Mouse (Mus musculus) c-Kit-positive CD71-negative TER-119-negative erythroid progenitor cells, embryonic 14.5 days (primary cell): ENCODE measurements around the gene Prkd3.

ENCODE experiments used
- DNase-seq: peaks from one replicate; pipeline ENCODE4 v3.0.0-alpha.2; 2013; ENCODE audit warnings: low read depth

Prkd3 gene

DNA sequence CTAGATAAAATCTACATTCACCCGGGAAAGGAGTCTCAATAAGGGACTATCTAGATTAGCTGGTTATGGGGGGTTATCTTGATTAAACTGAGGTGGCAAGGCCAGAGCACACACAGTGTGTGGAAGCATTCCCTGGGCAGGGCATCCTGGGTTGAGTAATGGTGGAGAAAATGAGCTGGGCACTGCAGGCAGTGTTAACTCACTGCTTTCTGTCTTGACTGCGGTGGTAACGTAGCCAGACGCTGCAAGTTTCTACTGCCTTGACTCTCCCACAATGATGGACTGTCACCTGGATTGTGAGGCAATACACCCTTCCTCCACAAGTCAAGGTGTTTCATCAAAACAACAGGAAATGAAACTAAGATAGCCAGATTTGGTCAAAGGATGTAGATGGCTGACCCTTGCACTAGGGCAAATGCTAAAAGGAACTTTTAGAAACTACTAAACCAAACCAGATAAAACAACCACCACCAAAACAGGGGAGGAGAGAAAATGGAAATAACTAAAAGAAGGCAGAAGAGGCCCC is 20.8 kb downstream of the Prkd3 start:
- DNase-seq, result no peak

DNA sequence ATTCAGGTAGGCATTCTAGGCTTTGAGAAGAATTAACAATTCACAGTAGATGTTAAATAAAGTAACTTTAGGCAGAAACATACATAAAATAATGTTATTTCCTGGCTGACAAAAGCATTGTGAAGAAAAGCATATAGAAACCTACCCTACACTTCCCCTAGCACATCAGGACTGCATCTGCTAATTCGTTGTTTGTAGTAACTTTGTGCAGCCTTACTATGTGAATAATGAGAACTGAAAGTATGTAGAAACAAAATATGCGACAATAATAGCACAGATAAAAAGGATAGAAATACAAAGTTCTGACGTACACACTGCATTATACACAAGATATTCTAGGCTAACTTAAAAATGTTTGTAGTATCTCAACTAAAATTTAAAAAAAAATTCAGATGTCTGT is 21.4 kb downstream of the Prkd3 start:
- no peak for DNase-seq

DNA sequence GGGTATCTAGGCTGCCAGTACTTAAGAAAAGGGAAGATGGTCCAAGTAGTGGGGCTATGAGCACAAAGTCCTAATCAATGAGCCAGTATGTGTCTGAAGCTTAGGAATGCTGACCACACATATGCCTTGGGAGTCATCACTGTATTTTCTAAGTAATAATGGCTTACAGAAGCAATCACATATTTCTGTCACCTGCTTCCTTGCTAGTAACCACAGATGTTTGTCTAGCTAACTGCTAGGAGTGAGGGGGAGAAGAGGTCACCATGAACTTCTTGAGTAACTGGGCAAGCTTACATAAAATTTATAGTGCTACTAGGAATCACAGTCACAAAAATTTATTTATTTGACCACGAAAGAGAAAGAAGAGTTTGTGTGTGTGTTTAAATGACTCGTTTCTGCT is 22.5 kb downstream of the Prkd3 start:
- no peak for DNase-seq

DNA sequence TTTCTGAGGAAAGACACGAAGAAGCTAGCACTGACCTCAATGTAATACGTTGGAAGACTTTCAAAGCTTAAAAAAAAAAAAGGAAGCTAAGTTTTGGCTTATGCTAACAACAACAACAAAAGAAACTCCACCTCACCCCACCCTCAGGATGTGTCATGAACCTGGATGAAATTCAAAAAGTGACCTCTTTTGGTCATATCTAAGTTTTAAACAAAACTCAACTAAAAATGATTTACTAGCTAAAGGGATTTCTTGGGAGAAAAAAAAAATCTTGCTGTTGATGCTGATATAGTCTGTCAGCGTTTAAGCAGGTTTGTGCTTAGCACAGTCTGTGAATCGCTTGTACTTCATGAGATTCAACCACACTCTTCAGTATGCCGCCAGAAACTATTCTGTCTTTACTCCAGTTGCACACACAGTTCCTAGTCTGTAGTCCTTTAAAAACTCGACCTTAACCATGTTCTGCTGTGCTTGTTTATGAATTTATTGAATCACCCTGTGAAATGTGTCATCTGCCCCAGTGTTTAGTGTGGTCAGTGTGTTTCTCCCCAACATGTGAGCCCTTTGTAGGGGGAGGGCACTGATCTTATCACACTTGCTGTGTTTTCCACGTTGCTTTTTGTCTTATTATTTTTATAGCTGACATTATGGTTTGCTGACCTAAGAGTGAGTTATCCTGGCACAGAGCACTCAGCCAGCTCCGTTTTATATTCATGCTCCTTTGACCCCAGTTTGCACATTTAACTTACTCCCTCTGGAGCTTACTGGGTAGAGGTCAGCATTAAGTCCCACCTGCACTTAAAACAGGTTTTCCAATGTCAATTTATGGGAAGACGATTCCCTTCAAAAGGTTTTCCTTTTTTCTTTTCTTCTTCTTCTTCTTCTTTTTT is 25.4 kb downstream of the Prkd3 start:
- DNase-seq, result no peak

DNA sequence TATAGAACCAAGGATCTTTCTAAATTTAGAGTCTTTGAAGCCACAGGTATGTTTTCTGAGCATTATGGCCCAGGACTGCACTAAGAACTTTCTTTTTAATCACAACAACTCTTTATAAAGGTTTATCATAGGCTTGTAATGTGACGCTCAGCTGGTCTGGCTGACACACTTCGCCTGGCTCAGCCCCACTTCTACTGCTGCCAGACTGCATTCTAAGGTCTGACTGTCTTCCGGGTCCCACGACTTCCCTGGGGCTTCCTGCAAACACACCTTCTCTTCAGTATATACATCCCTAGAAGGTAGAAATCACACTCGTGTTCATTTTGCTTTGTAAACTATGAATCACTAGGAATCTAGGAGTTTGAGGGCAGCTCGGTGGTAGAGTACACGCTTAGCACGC is 26.2 kb downstream of the Prkd3 start:
- DNase-seq, result no peak

DNA sequence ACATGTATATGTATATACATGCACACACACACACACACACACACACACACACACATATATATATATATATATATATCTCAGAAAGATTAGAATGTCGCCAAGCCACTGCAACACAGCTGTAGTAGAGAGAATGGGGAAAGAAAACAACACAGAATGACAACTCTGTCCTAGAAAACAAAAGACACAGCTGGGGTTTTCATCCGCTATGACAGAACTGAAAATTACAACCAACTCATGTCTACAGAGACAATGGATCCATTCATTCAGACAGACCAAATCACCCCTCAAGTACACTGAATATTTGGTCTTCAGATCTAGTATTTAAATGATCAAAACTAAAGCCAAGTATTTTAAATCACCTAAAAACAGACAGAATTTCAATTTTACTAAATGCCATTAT is 26.9 kb downstream of the Prkd3 start:
- no peak for DNase-seq

DNA sequence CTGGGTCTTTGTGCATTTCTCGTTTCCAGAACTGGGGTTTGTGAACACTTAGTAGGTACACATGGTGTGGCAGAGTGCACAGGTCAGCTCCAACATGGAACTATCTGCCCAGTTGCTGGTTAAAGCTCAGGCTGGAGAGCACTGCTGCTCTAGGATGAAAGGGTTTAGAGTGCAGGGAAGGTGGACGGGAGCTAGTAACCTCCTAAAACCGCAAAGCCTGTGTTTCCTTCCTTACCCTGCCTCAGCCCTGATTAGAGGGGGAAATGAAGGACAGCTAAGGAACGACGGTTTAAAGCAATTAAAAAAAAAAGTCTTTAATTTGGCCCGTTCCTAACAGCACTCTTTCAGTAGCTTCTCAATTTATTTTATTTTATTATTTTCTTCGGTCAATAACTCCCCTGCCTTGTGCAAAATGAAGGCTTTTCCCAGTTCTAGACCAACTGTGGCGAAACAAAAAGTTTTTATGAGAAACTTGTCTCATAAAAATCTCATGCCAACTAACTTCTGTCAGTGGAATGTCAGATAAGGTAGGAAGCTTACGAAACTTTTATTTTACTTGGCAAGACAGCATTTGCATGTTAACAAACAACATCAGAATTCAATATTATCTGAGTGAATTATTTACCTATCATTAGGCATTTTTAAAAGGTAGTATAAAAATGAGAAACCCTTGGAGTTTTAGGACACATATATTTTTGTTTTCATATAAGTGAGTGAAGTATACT is 28.2 kb downstream of the Prkd3 start:
- DNase-seq, result no peak

DNA sequence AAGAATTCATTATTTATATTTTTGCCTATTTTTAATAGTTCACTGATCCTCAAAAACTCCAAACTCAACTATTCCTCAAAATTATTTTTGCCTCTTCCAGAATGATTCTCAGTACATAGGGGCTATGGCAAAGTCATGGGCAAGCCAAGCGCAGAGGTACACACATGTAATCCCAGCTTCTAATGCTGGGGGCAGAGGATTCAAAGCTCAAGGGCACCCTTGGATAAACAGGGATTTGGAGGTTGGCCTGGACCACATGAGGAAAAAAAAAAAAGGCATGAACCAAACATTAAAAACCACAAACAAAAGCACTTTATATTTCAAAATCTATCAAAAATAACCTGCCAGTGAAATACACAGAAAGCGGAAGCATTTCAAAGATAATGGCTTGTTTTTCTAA is 29.1 kb downstream of the Prkd3 start:
- DNase-seq, result no peak

DNA sequence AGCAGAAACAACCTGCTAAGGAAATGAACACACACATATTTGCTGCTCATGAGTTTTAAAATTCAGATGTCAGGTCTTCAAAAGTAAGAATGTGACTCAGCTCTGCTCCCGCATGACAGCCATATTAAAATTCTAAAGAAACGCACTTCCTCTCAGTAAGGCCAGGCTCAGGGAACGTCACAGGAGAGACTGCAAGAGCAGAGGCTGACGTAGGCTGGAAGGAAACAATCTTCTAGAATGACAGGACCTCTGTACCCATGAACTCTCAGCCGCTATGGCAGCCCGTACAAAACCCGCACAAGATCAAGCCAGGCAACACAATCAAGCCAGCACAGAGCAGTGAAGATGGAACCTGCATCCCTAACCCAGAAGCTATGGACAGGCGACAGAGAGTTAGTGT is 31.6 kb downstream of the Prkd3 start:
- peak; percentile 34 for DNase-seq

DNA sequence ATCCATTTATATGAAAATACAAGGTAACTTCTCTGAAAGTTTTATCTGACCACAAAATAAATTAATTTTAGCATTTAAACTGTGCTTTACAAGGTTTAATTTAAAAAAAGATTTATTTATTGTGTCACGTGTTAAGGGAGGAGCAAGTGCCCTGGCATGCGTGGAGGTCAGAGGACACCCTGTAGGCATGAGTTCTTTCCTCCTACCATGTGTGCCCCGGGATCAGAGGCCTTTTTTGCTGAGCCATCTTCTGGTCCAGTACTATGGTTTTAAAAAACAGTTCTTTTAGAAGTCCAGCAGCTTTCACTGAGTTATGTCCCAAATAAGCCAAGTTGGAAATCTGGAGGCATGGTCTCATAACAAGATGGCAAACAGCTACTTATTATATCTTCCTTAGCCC is 36.9 kb downstream of the Prkd3 start:
- DNase-seq, result no peak

DNA sequence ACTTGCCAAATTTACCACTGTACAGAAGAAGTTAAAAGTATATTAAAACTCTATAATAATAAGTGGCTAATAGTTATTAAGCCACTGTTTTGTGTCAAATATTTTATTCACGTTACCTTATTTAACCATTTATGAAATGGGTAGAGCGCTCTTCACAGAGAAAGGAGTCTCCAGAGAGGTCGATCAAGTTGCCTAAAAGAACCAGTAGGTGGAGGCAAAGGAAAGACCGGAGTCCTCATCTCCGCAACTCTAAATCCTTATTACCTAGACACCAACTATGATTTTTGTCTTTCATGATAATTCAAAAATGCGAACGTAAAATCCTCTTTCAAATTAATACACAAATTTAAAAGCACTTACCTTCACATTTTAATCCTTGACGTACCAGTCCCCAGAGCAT is 37.5 kb downstream of the Prkd3 start:
- no peak for DNase-seq

DNA sequence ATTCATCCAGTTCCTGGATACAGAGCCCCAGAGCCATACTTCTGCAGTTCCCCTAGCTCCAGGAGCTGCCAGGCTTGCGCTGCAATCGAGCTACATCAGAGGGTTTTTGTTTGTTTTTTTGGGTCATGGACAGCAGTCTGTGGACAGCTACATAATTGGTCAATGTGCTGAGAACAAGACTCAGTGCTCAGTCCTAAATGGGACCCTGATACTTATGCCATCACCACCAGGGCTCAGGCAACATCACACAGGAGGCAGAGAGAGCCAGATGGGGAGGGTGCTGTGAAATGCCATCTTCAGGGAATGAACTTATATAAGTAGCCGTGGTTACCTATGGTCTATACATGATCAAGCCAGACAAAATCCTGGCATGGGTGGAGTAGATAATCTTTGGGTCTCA is 52.1 kb downstream of the Prkd3 start:
- DNase-seq, result no peak

DNA sequence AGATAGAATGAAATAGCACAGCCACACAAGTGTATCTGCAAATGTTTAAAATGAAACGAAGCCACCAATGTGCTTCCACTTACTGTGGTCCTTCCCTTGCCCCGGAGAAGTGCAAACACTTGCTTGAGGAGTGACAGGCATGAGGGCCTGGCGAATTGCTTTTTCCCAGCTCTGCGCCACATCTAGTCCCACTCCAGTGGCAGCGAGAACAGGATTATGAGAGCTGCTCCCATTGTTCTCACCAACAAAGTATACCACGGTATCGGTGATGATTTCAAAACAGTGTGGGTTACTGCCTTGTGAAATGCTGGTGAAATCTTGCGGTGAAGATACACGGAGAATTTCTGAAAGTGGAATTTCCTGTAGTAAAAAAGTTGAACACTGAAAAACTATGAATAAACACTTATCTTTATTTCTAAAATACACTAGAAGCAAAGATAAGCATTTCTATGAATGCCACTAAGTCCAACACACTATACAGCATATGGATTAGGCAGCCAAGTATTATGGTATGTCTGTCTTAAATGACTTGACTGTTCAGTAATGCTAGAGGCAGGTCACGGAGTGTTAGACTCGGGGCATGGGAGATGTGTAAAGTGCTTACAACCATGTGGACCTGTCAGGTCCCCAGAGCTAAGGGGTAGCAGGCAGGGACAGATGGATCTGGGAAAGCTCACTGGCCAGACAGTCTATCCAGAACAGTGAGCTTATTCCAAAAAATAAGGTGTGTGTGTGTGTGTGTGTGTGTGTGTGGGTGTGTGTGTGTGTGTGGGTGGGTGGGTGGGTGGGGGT is 54.3 kb downstream of the Prkd3 start:
- DNase-seq, result peak; percentile 8

DNA sequence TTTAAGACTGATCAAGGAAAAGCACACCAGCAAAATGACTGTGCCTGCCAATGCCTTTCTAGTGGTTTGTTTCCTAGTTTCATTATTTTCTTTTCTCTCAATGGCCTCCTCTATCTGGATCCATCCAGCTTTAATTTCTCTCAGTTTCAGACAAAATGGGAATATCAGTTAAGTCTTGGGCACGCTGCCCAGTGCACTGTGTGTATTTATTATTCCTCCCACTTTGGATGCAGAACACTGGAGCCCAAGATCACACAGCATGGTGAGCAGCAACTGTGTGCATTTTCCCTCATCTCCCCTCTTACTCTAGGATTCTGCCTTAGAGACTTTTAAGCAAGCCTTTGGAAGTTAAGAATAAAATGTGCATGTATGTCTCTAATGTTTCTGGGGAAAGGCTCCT is 56.2 kb downstream of the Prkd3 start:
- DNase-seq, result no peak

DNA sequence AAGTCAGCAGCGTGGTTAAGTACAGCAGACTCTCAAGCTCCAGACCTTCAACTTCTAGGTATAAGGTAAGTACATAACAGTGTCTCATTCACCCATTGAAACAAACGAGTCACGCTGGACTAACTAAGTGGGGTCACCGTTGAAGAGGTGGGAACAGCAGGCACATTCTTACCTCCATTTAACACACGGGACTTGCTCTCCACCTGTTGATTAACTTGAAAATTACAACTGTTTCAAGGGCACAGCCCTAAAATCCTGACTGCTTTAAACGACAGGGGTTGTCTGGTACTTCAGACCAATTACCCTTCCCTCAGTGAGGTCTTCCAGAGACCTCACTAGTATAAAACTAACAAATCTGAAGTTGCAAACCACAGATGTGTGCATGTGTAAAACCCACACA is 61.1 kb downstream of the Prkd3 start:
- no peak for DNase-seq

DNA sequence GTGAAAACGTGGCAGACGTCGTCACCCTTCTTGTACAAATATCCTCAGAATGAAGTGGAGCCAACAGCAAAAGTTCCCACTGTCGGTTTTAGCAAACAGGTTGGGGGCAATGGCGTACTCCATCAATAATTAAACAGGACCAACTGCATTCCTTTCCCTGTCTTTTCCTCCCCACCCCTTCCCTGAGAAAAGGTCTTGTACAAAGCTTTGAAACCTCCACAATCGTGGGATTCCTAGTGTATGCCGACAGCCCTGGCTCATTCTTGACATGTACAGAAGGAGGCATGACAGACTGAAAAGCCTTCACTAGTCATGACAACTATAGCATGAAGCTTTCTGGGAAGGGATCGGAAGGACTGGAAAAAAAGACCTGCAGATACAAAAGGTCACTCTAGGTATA is 67.4 kb downstream of the Prkd3 start:
- no peak for DNase-seq

DNA sequence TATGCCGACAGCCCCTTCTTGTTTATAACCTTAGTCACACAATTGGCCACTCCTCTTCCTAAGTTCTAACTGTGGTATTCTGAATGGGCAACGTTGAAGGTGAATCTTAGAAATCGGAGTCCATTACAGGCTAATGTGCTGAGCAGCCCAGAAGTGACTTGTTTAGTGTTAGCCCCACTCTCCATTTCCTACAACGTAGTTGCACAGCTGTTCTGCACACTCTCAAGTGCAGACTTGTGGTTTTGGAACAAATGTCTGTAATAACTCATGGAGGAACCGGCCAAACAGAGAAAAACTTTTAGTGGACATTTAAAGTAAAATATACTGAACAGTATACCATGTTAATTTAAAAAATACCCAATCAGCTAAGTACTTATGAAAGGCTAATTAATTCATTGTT is 68.5 kb downstream of the Prkd3 start:
- DNase-seq, result no peak

DNA sequence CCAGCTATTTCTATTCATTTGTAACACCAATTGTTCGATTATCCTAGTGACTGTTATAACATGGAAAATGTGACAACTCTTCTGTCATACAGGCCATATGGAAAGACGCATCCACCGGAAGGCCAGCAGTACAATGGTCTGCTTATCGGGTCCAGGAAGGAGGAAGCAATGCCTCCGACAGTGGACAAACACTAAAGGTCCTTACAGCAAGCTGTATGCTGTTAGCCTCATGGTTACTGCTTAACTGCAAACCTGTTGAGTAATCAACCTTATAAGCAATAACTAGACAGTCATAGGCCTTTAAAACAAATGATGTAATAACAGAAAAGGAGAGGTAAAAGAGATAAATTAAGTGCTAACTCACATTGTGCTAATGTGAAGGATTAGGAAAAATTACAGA is 69.4 kb downstream of the Prkd3 start:
- no peak for DNase-seq

DNA sequence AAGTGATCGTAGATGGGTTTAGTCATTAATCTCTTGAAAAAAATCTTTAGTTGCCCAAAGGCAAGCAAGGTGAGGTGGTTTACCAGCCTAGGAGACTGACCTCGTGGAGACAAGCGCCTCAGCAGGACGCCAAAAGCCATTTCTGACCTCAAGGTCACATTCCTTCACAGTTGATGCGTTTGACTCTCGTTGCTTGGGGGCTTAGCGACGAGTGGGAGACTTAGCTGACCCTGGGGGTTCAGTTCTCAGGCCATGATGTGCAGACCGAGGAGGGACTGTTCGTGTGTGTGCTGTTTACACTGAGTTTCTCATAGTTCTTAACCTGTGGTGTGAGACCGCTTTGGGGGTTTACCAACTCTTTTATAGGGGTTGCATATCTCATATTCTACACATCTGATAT is 78.0 kb downstream of the Prkd3 start:
- no peak for DNase-seq

DNA sequence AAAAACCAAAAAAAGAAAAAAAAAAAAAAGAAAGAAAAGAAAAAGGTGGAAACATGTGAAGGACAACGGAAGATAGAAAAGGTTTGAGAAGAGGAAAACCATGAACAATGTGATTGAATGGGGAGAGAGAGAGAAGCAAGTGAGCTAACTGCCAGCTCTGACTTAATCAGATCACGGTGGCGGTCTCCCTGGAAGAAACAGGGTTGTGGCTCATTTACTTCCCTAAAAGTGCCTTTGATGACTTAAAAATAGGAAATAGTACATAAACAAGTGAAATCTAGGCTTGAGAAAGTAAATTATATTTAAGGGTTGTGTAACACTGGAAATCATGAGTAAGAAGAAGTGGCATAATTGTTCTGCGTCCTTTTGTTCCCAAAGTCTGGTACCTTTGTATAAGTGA is 81.7 kb downstream of the Prkd3 start:
- DNase-seq, result no peak

DNA sequence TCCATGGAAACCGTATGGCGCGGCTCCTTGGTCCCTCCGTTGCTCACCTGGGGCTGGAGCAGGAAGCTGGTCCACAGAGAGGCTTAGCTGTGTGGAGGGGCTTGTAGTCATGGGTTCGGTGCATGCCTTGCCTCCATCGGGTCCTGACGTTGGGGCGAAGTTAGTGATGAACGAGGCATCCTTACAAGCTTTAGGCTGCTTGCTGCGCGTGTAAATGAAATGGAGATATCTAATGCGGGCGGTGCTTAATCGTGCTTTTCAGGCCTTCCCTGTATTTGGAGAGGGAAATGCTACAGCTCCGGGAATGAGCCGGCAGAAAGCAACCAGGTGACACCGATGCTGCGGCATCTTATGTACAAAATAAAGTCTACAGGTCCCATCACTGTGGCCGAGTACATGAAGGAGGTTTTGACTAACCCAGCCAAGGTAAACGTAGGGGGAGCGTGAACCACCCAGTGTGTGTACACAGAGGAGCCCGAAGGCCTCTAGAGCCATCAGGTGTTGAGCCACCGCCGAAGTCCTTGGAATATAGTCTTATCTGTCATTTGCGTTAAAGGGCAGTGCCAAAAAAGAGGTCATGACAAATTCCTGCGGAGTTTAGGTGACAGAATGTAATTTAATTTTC is 83.3 kb downstream of the Prkd3 start:
- DNase-seq, result no peak
